Mouse (Mus musculus): ENCODE results near the gene Trim15.
A peak's percentile ranks its signal among the peaks of the same experiment; 100 is the strongest.
"Not testable (repeated sequence)": the region's sequence is repeated elsewhere in the genome, so short reads cannot be mapped to it uniquely, and the experiment has no call there.

GRCm38 (mm10) chr17:36826002-36826401 lies 41.0 kb downstream of the Trim15 start:
- not testable (repeated sequence) for TF ChIP-seq POLR2A (IDR thresholded peaks at IDR 0.05; ENCODE audit: borderline replicate concordance, control insufficient read depth, low read depth, low read length)
- TF ChIP-seq CTCF (IDR thresholded peaks at IDR 0.05; ENCODE audit: control insufficient read depth, insufficient read depth, low read length), result peak; percentile 64

All from bone marrow, adult 2 months (tissue).